Mouse (Mus musculus): ENCODE results near the gene Fam83d.

GRCm38 (mm10) chr2:158800788-158801187 lies 32.9 kb downstream of the Fam83d start:
- TF ChIP-seq CTCF (IDR thresholded peaks at IDR 0.05; ENCODE audit: low read depth, low read length) (no peak), POLR2AphosphoS5 (IDR thresholded peaks at IDR 0.05; ENCODE audit: insufficient replicate concordance, low read depth, low read length) (no peak), GATA2 (IDR thresholded peaks at IDR 0.05; ENCODE audit: borderline replicate concordance, low read depth, low read length) (no peak), GATA1 (IDR thresholded peaks at IDR 0.05; ENCODE audit: borderline replicate concordance, low read length) (no peak), TAL1 (conservative IDR thresholded peaks at IDR 0.05; ENCODE audit: low read depth, low read length) (no peak)

Measured in G1E (cell line).